In the genomic region with DNA sequence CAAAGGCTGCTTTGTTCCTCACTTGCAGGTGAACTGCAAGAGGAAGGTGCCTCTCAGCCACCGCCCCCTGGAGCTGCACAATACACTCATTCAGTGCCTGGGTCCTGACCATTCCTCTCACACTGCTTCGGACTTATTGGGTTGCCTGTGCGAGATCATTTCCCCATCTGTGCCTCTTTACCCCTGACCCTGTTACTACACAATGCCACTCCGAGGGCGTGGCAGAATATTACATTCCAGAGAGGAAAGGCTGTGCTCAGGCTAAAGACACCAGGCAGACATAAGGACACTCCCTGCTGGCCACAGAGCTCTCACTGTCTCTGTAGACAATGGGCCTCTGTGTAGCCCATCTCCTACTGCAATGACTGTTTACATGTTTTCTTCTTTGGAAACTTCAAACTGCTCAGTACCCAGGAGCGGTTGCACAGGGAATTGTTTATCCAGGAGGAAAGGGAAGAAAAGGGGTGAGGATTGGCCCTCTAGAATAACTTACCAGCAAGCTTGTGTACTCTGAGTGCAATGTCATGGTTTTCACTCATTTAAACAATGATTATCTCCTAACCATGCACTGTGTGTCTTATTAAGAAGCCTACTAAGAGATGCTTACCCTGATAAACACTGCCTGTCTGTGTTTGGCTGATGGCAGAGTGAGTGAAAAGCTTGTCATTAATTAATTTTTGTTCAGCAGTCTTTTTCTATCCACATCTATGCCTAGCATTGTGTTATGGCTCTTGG, we compare ENCODE assay signal across 13 mouse cellular contexts.
A peak's percentile ranks its signal among the peaks of the same experiment; 100 is the strongest.
DNase-seq lines count a peak whose midpoint lies in the region; ATAC-seq and TF ChIP-seq lines count a peak whose summit lies in the region.
"Had no signal": no experiment of that assay in that cellular context is flagged by ENCODE, and none has a peak within 500 bp of the region (broad histone marks: within the 10 kb centered on the region; RNA-seq: fewer than 3 reads in every experiment).

No protein-coding gene starts in this region.

- no peak overlapping the region for H3K9ac ChIP-seq in hindbrain, embryonic 16.5 days (ENCODE audit: low read depth, low read length)
- no peak overlapping the region for H3K9ac ChIP-seq in neural tube, embryonic 13.5 days
- H3K9ac ChIP-seq: heart, embryonic 13.5 days; liver, embryonic 14.5 days had no signal

- H3K27me3 ChIP-seq in hindbrain, embryonic 16.5 days (replicated peaks; ENCODE audit: control insufficient read depth, insufficient read depth, low read length) = no peaks in the 10 kb centered on the region
- H3K27me3 ChIP-seq in neural tube, embryonic 13.5 days = no peaks in the 10 kb centered on the region
- H3K27me3 ChIP-seq in thymus, adult 2 months (ENCODE audit: control insufficient read depth, insufficient read depth, low read length) = no peaks in the 10 kb centered on the region
- H3K27me3 ChIP-seq: heart, embryonic 13.5 days had no signal

- peak; percentile 73 for ATAC-seq in hindbrain, embryonic 16.5 days
- peak; percentile 43; the same call in 1 of the 2 replicates for ATAC-seq in neural tube, embryonic 13.5 days (ENCODE audit: low read depth)

- no peak for TF ChIP-seq CTCF in thymus, adult 2 months (IDR thresholded peaks at IDR 0.05; ENCODE audit: borderline replicate concordance, control insufficient read depth, extremely low read depth, insufficient read depth, low read length, poor library complexity)

- H3K4me1 ChIP-seq in brown adipose tissue, adult 24 weeks (ENCODE audit: control insufficient read depth, insufficient read depth, insufficient read length, low read length) = peaks cover 5% of the 10 kb centered on the region; the same call in 1 of the 2 replicates
- H3K4me1 ChIP-seq in hindbrain, embryonic 16.5 days (ENCODE audit: control insufficient read depth, insufficient read depth, low read depth, low read length) = no peaks in the 10 kb centered on the region
- H3K4me1 ChIP-seq in neural tube, embryonic 13.5 days (replicated peaks) = peaks cover 14% of the 10 kb centered on the region
- no peaks in the 10 kb centered on the region for H3K4me1 ChIP-seq in thymus, adult 2 months (replicated peaks; ENCODE audit: control insufficient read depth, insufficient read depth, low read length)
- H3K4me1 ChIP-seq: heart, embryonic 13.5 days had no signal

- no peak overlapping the region for H3K4me2 ChIP-seq in hindbrain, embryonic 16.5 days (ENCODE audit: low read length)
- H3K4me2 ChIP-seq in neural tube, embryonic 13.5 days = no peak overlapping the region
- H3K4me2 ChIP-seq: heart, embryonic 13.5 days had no signal

- H3K36me3 ChIP-seq in hindbrain, embryonic 16.5 days (ENCODE audit: control insufficient read depth, insufficient read depth, low read length) = no peaks in the 10 kb centered on the region
- H3K36me3 ChIP-seq in neural tube, embryonic 13.5 days = no peaks in the 10 kb centered on the region
- no peaks in the 10 kb centered on the region for H3K36me3 ChIP-seq in thymus, adult 2 months (ENCODE audit: control insufficient read depth, insufficient read depth, low read length)
- H3K36me3 ChIP-seq: G1E; heart, embryonic 13.5 days had no signal

- TF ChIP-seq POLR2A in thymus, adult 2 months (IDR thresholded peaks at IDR 0.05; ENCODE audit: control insufficient read depth, extremely low read depth, insufficient read depth, low read length, poor library complexity) = no peak

- peak overlapping the region; percentile 61 for H3K27ac ChIP-seq in brown adipose tissue, adult 24 weeks (replicated peaks; ENCODE audit: low read depth, low read length)
- no peak overlapping the region for H3K27ac ChIP-seq in hindbrain, embryonic 16.5 days (ENCODE audit: low read depth, low read length)
- H3K27ac ChIP-seq in neural tube, embryonic 13.5 days (replicated peaks) = peak overlapping the region; percentile 59
- H3K27ac ChIP-seq in thymus, adult 2 months (ENCODE audit: control insufficient read depth, insufficient read depth, low read length) = no peak overlapping the region
- H3K27ac ChIP-seq: heart, embryonic 13.5 days; liver, embryonic 14.5 days had no signal

- no peak overlapping the region for H3K4me3 ChIP-seq in brown adipose tissue, adult 24 weeks (ENCODE audit: insufficient read depth, low read depth, low read length)
- H3K4me3 ChIP-seq in hindbrain, embryonic 16.5 days (ENCODE audit: low read length) = no peak overlapping the region
- no peak overlapping the region for H3K4me3 ChIP-seq in neural tube, embryonic 13.5 days
- H3K4me3 ChIP-seq in thymus, adult 2 months (ENCODE audit: control insufficient read depth, insufficient read depth, low read length) = no peak overlapping the region
- H3K4me3 ChIP-seq: heart, embryonic 13.5 days had no signal

- WGBS in hindbrain, embryonic 16.5 days = 32% methylated on average over 6 of the region's 6 CpGs
- 31% methylated on average over 6 of the region's 6 CpGs for WGBS in neural tube, embryonic 13.5 days
- 94% methylated on average over 6 of the region's 6 CpGs for WGBS in thymus, adult 2 months

- no peaks in the 10 kb centered on the region for H3K9me3 ChIP-seq in hindbrain, embryonic 16.5 days (ENCODE audit: control insufficient read depth, low read length)
- H3K9me3 ChIP-seq in neural tube, embryonic 13.5 days = no peaks in the 10 kb centered on the region
- H3K9me3 ChIP-seq: heart, embryonic 13.5 days had no signal

- intact Hi-C loops in heart, postnatal 25 days (cut with DNase I) = no loop called here

- peak; percentile 17 for DNase-seq in layer of hippocampus, adult 9-11 months
- no peak for DNase-seq in layer of hippocampus, postnatal 10 days (ENCODE audit: low spot score in 2 of 2)
- DNase-seq in thymus, adult 2 months = no peak
- no peak for DNase-seq in heart, postnatal 25 days (ENCODE audit: low spot score)
- DNase-seq in T-cell, adult 2 months (ENCODE audit: low spot score) = no peak
- DNase-seq: cerebellum, adult 8-10 months; right cerebral cortex, postnatal 25 days had no signal

Comparison
In these comparisons a context has a peak if more than half of its experiments do, and no peak if none do; other contexts are left out.
1. H3K27ac ChIP-seq: peak in brown adipose tissue, adult 24 weeks (single experiment) and neural tube, embryonic 13.5 days (single experiment); none in hindbrain, embryonic 16.5 days (single experiment) and thymus, adult 2 months (single experiment).